Mouse (Mus musculus) thymus, adult 2 months (tissue): ENCODE measurements around the gene Tns2. TPM values are rescaled to one million over a fixed set of nuclear protein-coding genes. Genes with fewer than 3 reads are reported as not detected.

ENCODE experiments used
- DNase-seq: peaks from one replicate; pipeline ENCODE4 v3.0.0; 2021
- H3K27ac ChIP-seq: fragments of 200-500 bp; 2 replicates; pipeline ENCODE4 v1.5.1; 2012; ENCODE audit warnings: low read length, control low read depth; ENCODE audit not compliant: control insufficient read depth, insufficient read depth
- H3K27me3 ChIP-seq: fragments of 200-500 bp; 2 replicates; pipeline ENCODE4 v1.6.1; 2012; ENCODE audit warnings: mild to moderate bottlenecking, low read length, moderate library complexity, mixed read lengths; ENCODE audit not compliant: control insufficient read depth, insufficient read depth
- H3K36me3 ChIP-seq: fragments of 200-500 bp; 2 replicates; pipeline ENCODE4 v1.6.1; 2012; ENCODE audit warnings: mild to moderate bottlenecking, low read length, moderate library complexity; ENCODE audit not compliant: control insufficient read depth, insufficient read depth
- H3K4me1 ChIP-seq: fragments of 200-500 bp; replicated peaks from 2 replicates; pipeline ENCODE4 v1.6.1; 2012; ENCODE audit warnings: low read length; ENCODE audit not compliant: control insufficient read depth, insufficient read depth
- H3K4me3 ChIP-seq: fragments of 200-500 bp; 2 replicates; pipeline ENCODE4 v1.5.1; 2012; ENCODE audit warnings: mild to moderate bottlenecking, low read length, control low read depth, moderate library complexity; ENCODE audit not compliant: control insufficient read depth, insufficient read depth
- CTCF ChIP-seq: fragments of 200-500 bp; IDR thresholded peaks from 2 replicates; pipeline ENCODE4 v1.5.1; 2012; ENCODE audit warnings: mild to moderate bottlenecking, control low read depth, low read length, moderate library complexity, borderline replicate concordance; ENCODE audit not compliant: control insufficient read depth, poor library complexity, insufficient read depth; ENCODE audit errors: extremely low read depth
- POLR2A ChIP-seq: fragments of 200-500 bp; IDR thresholded peaks from 2 replicates; pipeline ENCODE4 v1.6.1; 2012; ENCODE audit warnings: mild to moderate bottlenecking, low read length, control low read depth, moderate library complexity; ENCODE audit not compliant: control insufficient read depth, poor library complexity, insufficient read depth; ENCODE audit errors: extremely low read depth
- WGBS: fragments of 180-500 bp; shearing (Covaris S2); methylation state at CpG from one replicate; pipeline ENCODE4 v1.1.7; 2018; 5-methylcytosine and 5-hydroxymethylcytosine counted together
- polyA plus RNA-seq: library from polyadenylated mRNA; depleted of rRNA; stranded (reverse); fragments of >200 nt; gene quantifications from 2 replicates; pipeline ENCODE4 v1.2.3, GENCODE M21; 2012

The Tns2 gene
- polyA plus RNA-seq, 1 experiment: 26.4 TPM

DNA sequence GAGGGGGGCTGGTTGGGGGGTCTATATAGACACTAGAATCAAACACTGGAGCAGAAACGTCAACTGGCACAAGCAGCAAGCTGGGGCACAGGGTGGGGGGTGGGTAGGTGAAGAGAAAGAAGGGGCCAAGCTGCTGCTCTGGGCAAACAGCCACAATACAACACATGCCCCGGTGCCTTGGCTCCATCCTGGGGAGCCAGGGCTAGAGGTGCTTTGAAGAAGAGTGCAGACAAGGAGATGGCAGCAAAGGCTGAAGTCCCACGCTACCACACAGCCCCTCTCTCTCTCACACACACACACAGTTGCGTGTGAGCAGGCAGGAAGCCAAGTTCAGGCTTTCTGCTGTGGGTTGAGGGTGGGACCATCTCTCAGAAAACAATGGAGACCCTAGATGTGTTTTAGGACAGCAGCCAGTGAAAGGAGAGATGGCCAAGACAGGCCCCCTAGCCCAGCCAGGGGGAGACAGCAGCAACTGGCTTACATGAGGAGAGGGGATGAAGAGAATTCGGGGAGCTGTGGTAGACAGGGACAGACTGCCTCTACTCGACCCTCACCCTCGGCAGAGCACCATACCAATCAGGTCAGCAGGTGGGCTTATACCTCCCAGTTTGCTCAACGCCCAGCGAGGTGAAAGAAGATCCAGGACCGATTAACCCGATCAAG, 16.7 kb downstream of the Tns2 start:
- Histone ChIP-seq H3K27me3 (no peaks in the 10 kb centered on the region), H3K4me3 (no peak overlapping the region), H3K36me3 (peaks cover 36% of the 10 kb centered on the region), H3K4me1 (peaks cover 11% of the 10 kb centered on the region; the same call in 1 of the 2 replicates), H3K27ac (no peak overlapping the region)
- TF ChIP-seq CTCF (no peak), POLR2A (no peak)
- 82% methylated on average over 11 of the region's 11 CpGs for WGBS
- DNase-seq: no peak

GRCm38 (mm10) chr15:102117461-102118443, 17.5 kb downstream of the Tns2 start:
- Histone ChIP-seq H3K27me3 (no peaks in the 10 kb centered on the region), H3K4me3 (no peak overlapping the region), H3K36me3 (peaks cover 37% of the 10 kb centered on the region), H3K27ac (no peak overlapping the region), H3K4me1 (peaks cover 11% of the 10 kb centered on the region; the same call in 1 of the 2 replicates)
- WGBS: 89% methylated on average over 18 of the region's 19 CpGs
- no peak for DNase-seq
- TF ChIP-seq POLR2A: no peak
- no peak for TF ChIP-seq CTCF

- Histone ChIP-seq H3K27ac (no peak overlapping the region), H3K4me3 (no peak overlapping the region), H3K4me1 (peaks cover 11% of the 10 kb centered on the region; the same call in 1 of the 2 replicates), H3K36me3 (peaks cover 37% of the 10 kb centered on the region), H3K27me3 (no peaks in the 10 kb centered on the region)
- DNase-seq: no peak
- WGBS: 99% methylated on average over 4 of the region's 4 CpGs
- no peak for TF ChIP-seq POLR2A
Measured at GRCm38 (mm10) chr15:102118591-102118990, 18.4 kb downstream of the Tns2 start.

DNA sequence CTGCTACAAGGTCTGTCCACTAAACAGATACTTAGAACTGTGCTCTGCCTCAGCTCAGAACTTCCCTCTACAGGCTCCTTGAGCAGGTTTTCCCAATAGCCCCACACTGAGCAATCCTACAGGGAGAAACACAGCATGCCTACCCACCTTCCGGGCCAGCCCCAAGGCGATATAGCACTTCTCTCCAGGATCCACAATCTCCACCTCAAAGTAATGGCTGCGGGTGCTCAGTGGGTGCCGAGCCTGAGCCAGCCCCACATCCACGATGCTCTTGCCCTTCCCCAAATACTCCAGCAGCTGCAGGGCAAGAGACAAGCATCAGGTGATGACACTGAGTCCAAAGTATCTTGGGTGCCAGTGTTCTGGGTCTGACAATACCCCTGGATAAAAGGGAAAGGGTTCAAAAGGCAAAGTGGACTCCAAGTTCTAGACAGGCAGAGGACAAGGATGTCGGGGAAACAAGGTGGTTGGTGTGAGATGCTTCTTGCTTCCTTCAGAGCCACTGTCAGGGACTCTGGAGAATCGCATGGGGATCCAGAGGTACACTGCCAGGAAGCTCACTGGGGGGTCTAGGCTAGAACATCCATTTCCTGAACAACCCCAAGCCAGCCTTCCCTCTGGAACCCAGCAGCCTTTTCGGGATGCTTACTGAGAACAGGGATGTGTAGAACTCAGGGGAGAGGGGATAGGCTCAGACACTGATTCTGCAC, 19.1 kb downstream of the Tns2 start:
- no peak overlapping the region for H3K27ac ChIP-seq
- peaks cover 11% of the 10 kb centered on the region; the same call in 1 of the 2 replicates for H3K4me1 ChIP-seq
- H3K36me3 ChIP-seq: peaks cover 37% of the 10 kb centered on the region
- no peak for DNase-seq
- no peak overlapping the region for H3K4me3 ChIP-seq
- TF ChIP-seq POLR2A: no peak
- no peak for TF ChIP-seq CTCF
- H3K27me3 ChIP-seq: no peaks in the 10 kb centered on the region
- WGBS: 97% methylated on average over 8 of the region's 8 CpGs

DNA sequence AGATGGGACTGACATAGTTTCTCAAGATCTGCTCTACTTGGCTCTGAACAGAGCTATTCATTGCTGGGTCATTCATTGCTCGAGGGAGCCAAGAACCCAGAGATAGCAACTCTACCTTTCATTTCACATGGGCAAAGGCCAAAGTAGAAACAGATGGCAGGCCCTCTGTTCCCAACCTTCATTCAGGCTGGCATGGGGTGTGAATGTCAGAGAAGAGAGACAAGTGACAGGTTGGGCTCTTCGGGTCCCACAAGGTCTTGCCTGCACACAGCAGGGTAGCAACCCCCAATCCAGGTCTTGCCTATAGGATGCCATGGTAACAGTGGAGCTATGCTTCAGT, 19.6 kb downstream of the Tns2 start:
- no peak for TF ChIP-seq CTCF
- TF ChIP-seq POLR2A: no peak
- no peak overlapping the region for H3K4me3 ChIP-seq
- WGBS: 98% methylated on average over 2 of the region's 2 CpGs
- H3K27ac ChIP-seq: no peak overlapping the region
- no peak for DNase-seq
- no peaks in the 10 kb centered on the region for H3K27me3 ChIP-seq
- H3K36me3 ChIP-seq: peaks cover 42% of the 10 kb centered on the region
- H3K4me1 ChIP-seq: peaks cover 11% of the 10 kb centered on the region; the same call in 1 of the 2 replicates

- no peak for TF ChIP-seq CTCF
- TF ChIP-seq POLR2A: no peak
- WGBS: 96% methylated on average over 5 of the region's 5 CpGs
- no peak for DNase-seq
- peaks cover 47% of the 10 kb centered on the region for H3K36me3 ChIP-seq
- H3K27me3 ChIP-seq: no peaks in the 10 kb centered on the region
- H3K4me3 ChIP-seq: no peak overlapping the region
- H3K27ac ChIP-seq: no peak overlapping the region
- H3K4me1 ChIP-seq: peaks cover 11% of the 10 kb centered on the region; the same call in 1 of the 2 replicates
Measured at GRCm38 (mm10) chr15:102120530-102120929, 20.3 kb downstream of the Tns2 start.
